Mouse (Mus musculus): Measurements from ENCODE around the gene Akap14.
"Not testable (repeated sequence)": the region's sequence is repeated elsewhere in the genome, so short reads cannot be mapped to it uniquely, and the experiment has no call there.

Akap14 gene

GRCm38 (mm10) chrX:37168742-37169141 is at the start of gene Akap14:
TSS of gene Akap14 (minus strand) at chrX:37168842.
- no peak for DNase-seq (ENCODE audit: low read depth)

DNA sequence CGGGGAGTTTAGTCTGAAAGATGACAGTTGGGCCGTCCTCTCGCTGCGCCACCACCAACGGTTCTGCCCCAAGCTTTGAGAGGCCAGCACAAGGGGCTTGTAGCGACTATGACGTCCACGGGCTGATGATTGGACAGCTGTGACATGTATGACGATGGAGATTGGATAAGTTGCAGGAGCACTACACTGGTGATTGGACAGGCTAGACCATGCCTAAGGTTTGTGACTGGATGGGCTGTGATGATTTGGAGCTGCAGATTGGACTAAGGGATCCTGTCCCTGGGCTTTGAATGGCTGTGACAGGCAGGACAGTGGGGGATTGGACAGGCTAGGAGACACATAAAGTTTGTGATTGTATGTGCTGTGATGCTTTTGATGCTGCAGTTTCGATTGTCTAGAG is 42.3 kb upstream of the Akap14 start, which contains the start of gene Gm9:
Gene Gm9 (minus strand): TSS at position 101 of the 400 bp plus-strand sequence.
- no peak for DNase-seq (ENCODE audit: low read depth)

DNA sequence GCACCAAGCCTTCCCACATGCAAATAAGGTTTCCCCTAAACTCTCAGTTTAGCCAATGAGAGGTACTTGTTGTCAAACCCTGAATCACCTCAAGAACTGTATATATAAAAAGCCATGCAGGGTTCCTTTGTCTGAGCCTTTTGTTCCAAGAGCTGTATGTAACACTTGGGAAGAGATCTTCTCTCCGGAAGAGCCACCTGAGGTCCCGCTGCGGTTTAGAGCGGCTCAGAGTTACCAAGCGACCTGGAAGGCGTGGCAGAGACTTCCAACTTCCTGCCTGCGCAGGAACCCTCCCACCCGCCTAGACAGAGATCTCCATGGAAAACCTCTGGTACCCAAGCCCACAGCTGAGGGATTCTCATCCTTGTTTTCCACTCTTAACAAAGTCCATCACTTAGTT is 30.0 kb upstream of the Akap14 start:
- DNase-seq (ENCODE audit: low read depth), result no peak

- DNase-seq (ENCODE audit: low read depth), result no peak
Measured at GRCm38 (mm10) chrX:37191744-37192379, 23.2 kb upstream of the Akap14 start.

DNA sequence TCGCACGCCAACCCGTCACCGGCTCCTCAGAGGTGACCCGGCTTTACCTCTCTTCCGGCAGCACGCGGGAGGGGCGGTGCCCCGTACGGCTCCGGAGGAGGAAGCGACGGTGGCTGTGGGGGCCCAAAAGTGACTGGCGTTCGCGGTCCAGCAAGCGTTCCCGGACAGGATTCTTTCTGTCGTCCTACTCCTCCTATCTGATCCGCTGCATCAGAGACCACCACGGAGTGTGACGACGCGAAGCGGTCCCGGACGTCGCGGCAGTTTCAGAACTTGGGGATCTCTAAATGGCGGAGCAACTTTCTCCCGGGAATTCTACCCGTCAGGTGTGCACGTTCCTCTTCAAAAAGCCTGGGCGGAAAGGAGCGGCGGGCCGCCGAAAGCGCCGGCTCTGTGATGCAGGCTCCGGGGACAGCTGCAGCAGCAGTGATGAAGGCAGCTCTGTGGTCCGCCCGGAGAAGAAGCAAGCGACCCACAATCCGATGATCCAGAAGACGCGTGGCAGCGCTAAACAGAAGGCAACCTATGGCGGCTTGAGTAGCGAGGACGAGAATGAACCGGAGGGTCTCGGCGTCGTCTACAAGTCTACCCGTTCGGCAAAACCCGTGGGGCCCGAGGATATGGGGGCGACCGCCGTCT is 22.6 kb upstream of the Akap14 start, which contains the start of the genes Ndufa1 and Rnf113a1:
Gene Ndufa1 (minus strand): TSS at position 59 of the 639 bp plus-strand sequence.
Gene Rnf113a1 (plus strand): TSS at position 141 of the 639 bp plus-strand sequence.
- peak; percentile 77 for DNase-seq (ENCODE audit: low read depth)

- no peak for DNase-seq (ENCODE audit: low read depth)
Measured at GRCm38 (mm10) chrX:37190755-37191104, 22.1 kb upstream of the Akap14 start.

- DNase-seq (ENCODE audit: low read depth), result not testable (repeated sequence)
Measured at GRCm38 (mm10) chrX:37184401-37184800, 15.8 kb upstream of the Akap14 start.

- peak; percentile 76 for DNase-seq (ENCODE audit: low read depth)
Measured at GRCm38 (mm10) chrX:37167085-37167484, 1.6 kb downstream of the Akap14 start.

- no peak for DNase-seq (ENCODE audit: low read depth)
Measured at GRCm38 (mm10) chrX:37163115-37163514, 5.5 kb downstream of the Akap14 start.

- DNase-seq (ENCODE audit: low read depth), result peak; percentile 31
Measured at GRCm38 (mm10) chrX:37161169-37161568, 7.5 kb downstream of the Akap14 start.

GRCm38 (mm10) chrX:37157839-37158238 is 10.8 kb downstream of the Akap14 start:
- DNase-seq (ENCODE audit: low read depth), result peak; percentile 44

- peak; percentile 73 for DNase-seq (ENCODE audit: low read depth)
Measured at GRCm38 (mm10) chrX:37144954-37145353, 23.7 kb downstream of the Akap14 start.

- DNase-seq (ENCODE audit: low read depth), result not testable (repeated sequence)
Measured at GRCm38 (mm10) chrX:37144498-37144897, 24.1 kb downstream of the Akap14 start.

- DNase-seq (ENCODE audit: low read depth), result peak; percentile 21
Measured at GRCm38 (mm10) chrX:37141732-37142131, 26.9 kb downstream of the Akap14 start.

- DNase-seq (ENCODE audit: low read depth), result peak; percentile 90
Measured at GRCm38 (mm10) chrX:37126671-37127358, 41.8 kb downstream of the Akap14 start, which contains the start of gene Nkap. TSS of gene Nkap (plus strand) at chrX:37126795.

GRCm38 (mm10) chrX:37125511-37125910 is 43.1 kb downstream of the Akap14 start:
- DNase-seq (ENCODE audit: low read depth), result no peak

DNA sequence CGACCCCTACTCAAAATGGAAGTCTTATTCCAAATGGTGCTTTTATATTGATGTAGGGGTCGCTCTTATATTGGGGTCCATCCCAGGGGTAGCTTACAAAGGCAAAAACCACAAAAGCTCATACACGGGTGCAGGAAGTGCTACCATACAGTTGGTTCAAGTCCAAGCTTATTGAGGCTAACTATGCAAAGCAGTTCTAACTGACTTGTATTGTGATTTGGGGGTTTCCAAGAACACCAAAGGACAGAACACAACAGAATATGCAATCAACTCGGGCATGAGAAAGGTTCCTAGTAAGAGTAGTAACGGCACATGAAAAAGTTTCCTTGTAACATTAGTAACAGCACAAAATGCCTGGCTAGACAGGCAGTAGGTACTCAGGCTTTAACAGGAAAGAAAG is 48.4 kb downstream of the Akap14 start:
- no peak for DNase-seq (ENCODE audit: low read depth)

- DNase-seq (ENCODE audit: low read depth), result no peak
Measured at GRCm38 (mm10) chrX:37119585-37119984, 49.1 kb downstream of the Akap14 start.

DNA sequence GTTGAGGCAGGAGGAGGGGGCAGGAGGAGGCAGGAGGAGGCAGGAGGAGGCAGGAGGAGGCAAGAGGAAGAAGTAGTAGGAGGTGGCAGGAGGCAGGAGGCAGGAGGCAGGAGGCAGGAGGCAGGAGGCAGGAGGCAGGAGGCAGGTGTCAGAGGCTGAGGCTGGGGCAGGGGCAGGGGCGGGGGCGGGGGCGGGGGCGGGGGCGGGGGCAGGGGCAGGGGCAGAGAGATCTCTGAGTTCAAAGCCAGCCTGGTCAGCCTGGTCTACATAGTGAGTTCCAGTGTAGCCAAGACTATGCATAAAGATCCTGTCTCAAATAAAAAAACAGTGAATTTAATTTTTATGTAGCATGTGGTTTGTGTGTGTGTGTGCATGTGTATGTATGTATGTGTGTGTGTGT is 51.6 kb downstream of the Akap14 start:
- DNase-seq (ENCODE audit: low read depth), result no peak

GRCm38 (mm10) chrX:37110881-37111193 is 57.8 kb downstream of the Akap14 start:
- DNase-seq (ENCODE audit: low read depth), result peak; percentile 21

- DNase-seq (ENCODE audit: low read depth), result peak; percentile 98
Measured at GRCm38 (mm10) chrX:37110193-37110880, 58.3 kb downstream of the Akap14 start, which contains the start of gene Upf3b. TSS of gene Upf3b (minus strand) at chrX:37110322.

DNA sequence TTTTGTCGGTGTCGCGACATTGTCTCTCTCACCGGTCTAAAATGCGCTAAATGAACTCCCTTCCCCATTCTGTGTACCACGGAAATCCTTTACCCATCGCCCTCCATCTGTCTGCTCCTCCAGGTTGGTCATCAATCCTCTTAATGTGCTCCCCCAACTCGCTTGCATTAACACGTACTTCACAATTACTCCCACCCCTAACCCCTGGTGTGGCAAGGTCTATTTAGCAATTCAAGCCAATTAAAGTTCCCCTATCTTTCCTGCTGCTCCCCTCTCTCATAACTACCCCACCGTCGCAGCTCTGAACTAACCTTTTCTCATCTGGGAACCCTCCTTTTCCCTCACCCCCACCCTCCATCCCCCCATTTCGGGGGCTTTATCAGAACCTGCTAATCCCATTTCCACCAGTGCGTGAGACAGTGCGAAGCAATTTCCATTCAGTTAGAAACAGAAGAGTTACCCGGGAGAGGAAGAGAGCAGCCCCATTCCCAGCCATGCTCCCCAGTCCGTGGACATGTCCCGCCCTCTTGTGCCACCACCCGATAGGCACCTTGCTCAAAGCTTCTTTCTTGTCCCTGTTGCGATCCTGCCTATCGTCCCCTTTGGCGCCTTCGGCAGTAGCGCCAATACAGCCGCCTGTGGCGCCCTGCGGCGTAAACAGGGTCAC is 59.0 kb downstream of the Akap14 start:
- no peak for DNase-seq (ENCODE audit: low read depth)
